Mouse (Mus musculus): ENCODE results near the gene Pou2f1.

GRCm38 (mm10) chr1:165840548-165841230, 161.8 kb downstream of the Pou2f1 start:
- TF ChIP-seq CTCF (IDR thresholded peaks at IDR 0.05) (no peak), POLR2A (IDR thresholded peaks at IDR 0.05; ENCODE audit: insufficient read depth, low read depth, low read length) (no peak), EP300 (IDR thresholded peaks at IDR 0.05; ENCODE audit: insufficient read depth, low read depth, low read length) (no peak)
